Mouse (Mus musculus) right cerebral cortex, postnatal 36 days (tissue): ENCODE data around the gene Nr2f1.

Source experiments
- DNase-seq, 2 experiments: peaks; one replicate each; pipeline ENCODE4 v3.0.0; 2022; ENCODE audit warnings: low spot score in 2 of 2, mixed read lengths in 1 of 2

Gene Nr2f1

DNA sequence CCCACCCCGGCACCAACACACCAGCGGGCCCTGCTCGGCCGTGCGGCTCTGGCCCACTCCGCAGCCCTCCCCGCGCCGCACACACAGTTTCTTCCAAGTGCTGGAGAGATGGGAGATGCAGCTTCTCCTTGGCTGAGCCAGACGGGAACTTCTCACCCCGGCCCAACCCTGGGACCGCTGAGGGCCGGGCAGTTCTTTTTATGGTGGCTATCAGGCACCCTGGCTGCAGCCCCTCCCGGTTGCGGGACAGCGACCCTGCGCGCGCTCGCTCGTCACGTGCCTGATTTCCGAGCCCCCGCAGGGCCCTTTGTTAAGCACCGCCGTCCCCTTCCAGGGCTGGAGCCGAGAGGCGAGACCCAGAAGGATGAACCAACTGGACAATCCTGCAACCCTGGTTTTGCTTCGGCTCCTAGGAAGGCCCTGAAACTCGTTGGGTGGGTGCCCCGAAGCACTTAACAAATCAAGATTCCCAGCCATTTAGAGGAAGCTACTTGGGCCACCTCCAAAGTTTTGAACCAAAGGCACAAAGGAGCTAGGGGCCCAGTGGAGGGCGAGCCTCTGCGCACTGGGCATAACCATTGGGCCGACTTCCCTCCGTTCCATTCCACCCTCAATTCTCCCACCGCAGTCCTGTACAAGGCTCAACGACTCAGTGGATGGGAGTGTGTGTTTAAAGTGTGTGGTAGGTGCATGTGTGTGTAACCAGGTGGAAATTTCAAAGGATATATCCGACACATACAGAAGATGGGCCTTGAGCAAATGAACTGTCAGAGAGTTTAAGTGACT lies 20.1 kb downstream of the Nr2f1 start:
- DNase-seq, result no peak

DNA sequence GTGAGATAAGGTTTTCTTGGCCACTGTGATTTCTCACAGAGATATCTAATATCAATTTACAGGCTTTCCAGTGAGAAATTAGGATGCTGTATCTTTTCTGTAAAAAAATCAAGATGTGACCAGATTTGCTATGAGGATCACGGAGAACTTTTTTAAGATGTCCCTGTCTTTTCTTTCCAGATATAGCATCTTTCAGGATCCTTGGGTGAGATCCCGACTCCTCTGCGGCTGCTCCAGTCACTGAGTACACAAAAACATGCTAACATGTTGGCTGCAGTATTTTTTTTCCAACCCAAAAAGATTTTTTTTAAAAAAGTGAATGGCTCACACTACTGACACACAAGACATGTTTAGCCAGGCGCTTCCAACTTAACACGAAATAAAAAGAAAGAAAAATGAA lies 20.8 kb downstream of the Nr2f1 start:
- DNase-seq, result no peak

DNA sequence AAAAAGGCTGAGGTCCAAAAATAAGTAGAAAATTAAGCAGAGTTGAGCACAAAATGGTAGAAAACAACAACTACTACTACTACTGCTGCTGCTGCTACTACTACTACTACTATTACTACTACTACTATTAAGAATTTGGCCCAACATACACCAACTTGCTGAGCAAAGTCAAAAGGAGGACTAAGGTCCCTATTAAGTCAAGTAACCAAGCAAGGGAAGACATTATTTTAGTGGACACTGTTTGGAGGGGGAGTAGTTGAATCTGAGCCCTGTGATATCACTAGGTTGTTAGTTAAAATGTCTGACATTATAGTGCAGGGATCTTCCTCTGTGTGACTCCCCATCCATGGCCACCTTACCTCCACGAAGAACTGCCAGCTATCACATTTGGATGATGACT lies 21.5 kb downstream of the Nr2f1 start:
- DNase-seq, result no peak

DNA sequence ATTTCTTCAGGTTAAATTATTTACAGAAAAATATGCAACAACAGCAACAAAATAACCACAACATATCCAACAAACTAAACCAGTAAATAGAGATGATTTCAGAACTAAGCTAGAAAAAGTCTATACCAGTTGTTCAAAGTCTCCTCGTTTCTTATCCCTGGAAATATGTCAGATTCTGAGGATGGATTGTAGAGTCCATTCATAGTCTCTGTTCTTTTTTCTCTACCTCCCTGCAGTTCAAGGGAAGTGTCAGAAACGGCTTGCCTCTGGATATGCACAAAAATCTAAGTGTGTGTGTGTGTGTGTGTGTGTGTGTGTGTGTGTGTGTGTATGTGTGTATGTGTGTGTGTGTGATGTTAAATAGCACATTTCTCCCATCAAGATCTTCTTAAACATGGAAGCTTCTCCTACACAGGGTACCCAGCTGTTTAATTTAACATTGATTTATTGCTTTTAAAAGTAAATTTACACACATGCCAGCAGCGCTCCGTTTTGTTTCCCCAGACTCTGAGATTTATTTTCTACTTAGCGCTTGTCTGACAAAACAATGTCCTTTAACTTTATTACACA lies 22.1 kb downstream of the Nr2f1 start:
- DNase-seq, result no peak

DNA sequence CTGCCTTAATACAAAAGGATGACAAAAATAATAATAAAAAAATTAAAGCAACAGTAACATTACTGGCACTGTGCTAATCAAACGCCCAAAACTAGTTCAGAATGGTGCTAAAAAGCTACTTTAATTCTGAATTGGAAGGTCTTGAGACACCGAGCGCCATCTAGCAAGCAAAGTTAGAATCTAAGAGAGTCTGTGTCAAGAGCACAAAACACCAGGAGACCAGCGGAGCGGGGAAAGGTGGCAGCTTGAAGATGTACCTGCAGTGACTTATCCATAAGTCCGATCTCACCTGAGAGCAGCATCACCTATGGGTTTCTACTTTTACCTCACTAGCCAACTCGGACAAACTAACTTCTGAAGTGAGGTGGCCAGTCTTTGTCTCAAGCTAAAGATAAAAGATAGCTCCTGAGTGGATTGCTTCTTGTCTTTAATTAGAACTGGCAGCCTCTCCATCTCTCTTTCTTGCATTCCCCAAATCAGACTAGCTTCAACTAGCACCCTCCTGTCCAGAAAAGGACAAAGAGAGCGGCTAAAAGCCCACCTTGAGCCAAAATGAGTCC lies 23.7 kb downstream of the Nr2f1 start:
- DNase-seq, result peak in 1 of 2 experiments; percentile 57

DNA sequence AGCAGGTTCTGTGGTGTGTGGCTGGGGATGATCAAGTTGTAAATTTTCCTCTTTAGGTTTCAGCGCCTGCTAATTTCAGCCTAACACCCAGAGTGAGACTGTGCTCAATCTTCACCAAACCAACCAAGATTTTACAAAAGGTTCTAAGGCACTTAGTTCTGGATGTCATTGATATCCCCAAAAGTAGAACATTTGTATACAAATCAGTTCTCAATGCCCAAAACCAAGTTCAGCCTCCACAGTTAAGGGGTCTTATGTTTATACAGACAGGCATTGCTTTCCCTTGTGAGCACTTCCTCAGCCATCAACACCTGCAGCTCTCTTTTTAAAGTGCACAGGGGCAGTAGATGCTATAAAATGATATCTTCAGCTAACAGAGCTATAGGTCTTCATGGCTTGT lies 24.7 kb downstream of the Nr2f1 start:
- no peak for DNase-seq

DNA sequence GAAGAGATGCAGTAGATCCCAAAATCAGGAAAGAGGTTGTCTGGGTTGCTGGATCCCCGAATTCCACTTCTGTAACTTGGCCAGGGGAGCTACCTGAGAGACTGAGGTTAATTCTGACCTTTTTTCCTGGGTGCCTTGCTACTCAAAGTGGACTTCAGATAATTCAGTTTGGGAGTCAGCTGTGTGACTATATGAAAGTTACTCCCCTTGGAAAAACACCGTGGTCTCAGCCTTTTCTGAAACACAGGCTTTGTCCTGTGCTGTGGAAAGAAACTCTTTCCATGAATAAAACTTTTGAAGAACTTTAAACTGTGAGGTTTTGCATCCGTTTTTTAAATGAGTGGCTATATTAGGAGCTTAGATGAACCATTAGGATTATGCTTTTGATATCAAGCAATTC lies 25.4 kb downstream of the Nr2f1 start:
- no peak for DNase-seq

DNA sequence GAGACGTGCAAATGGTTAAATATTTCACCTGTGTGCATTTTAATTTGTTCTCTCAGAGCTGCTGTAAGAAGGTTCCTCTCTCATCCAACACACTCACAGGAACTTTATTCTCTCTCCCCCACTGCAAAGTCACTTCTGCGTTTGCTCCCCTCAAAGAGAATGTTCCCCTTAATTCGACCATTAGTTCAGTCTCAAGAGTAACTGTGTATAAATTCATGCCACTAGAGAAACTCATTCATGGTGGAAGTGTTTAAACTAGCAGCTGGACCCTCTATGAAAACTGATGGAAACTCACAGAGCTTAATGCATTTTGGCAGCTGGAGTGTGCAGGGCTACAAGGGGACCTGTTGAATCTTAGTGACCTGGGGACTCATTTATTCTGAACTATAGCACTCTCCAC lies 26.7 kb downstream of the Nr2f1 start:
- DNase-seq, result no peak

DNA sequence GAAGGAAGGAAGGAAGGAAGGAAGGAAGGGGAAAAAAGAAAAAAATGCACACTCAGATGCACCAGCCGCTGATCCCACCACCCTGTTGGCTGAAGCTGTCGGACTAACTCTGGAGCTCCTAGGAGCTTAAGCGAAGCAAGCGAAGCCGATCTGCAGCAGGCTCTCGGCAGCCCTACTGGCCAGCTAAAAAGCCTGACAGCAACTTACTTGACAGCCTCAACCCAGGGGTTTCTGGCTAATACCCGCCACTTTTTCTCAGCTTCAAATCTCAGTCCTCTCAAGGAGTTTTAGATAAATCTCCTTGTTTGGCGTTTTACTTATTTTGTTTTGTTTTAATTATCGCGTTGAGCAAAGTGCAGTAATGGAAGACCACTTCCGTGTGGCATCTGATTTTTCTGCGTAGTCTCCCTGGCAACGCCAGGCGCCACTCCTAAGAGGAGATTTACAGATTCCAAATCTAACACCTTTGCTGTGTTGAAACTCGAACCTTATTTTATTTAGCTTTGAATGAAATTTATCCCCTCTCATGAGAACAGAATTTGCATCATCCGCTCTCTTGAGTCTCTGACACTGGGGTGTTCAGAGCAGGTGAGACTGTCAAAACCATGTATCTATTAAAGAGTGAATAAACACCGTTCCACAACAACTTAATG lies 27.4 kb downstream of the Nr2f1 start:
- DNase-seq, result no peak

DNA sequence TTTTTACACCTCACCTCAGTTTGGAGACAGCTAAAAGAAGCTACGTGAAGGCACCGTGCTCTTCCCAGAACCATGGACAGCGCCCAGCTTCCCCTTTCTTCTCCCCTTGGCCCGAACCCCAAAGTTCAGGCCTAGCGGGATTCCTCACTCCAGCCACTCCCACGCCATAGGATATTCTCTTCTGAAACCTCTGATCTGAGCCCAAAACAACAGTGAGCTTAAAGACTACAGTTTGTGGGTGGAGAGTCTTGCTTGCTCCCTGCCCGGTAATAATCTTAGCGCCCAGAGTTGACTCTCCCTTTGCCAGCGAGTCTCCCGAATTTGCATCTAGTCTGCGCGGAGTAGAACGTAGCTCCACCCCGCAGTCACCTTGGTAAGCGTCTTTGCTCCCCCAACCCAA lies 28.2 kb downstream of the Nr2f1 start:
- no peak for DNase-seq

DNA sequence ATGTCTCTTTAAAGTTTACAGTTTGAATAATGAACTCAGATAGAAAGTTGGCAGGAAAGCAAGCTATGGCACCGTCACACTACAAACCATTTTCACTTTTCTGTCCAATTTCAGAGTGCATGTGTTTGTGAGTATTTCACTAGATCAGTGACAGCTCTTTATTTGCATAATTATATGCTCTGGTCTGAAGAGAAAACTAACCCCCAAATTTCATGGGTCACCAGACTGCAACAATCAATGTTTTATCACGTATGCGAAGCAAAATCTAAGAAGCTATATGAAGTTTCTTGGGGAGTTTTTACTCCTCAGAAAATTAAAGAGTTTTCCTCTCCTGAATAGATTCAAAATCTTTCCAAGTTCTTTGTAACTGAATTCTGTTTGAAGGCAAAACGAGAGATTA lies 31.4 kb downstream of the Nr2f1 start:
- no peak for DNase-seq

DNA sequence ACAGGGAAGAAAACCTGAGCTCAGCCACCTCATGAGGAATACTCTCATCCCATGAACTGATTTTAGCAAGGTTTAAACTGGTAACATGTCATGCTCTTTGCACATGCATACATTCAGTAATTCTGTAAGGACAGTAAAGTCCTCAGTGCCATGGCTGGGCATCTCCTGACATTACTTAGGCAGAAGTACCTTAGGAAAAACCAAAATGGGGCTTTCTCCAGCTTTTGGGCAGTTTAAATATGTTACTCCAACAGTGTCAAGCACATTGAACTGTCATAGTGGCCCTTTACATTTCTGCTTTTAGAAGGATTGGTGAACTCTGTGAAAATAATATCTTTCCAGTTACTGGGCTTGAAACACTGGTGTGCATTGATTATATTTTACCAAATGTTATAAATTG lies 34.6 kb downstream of the Nr2f1 start:
- DNase-seq, result no peak

DNA sequence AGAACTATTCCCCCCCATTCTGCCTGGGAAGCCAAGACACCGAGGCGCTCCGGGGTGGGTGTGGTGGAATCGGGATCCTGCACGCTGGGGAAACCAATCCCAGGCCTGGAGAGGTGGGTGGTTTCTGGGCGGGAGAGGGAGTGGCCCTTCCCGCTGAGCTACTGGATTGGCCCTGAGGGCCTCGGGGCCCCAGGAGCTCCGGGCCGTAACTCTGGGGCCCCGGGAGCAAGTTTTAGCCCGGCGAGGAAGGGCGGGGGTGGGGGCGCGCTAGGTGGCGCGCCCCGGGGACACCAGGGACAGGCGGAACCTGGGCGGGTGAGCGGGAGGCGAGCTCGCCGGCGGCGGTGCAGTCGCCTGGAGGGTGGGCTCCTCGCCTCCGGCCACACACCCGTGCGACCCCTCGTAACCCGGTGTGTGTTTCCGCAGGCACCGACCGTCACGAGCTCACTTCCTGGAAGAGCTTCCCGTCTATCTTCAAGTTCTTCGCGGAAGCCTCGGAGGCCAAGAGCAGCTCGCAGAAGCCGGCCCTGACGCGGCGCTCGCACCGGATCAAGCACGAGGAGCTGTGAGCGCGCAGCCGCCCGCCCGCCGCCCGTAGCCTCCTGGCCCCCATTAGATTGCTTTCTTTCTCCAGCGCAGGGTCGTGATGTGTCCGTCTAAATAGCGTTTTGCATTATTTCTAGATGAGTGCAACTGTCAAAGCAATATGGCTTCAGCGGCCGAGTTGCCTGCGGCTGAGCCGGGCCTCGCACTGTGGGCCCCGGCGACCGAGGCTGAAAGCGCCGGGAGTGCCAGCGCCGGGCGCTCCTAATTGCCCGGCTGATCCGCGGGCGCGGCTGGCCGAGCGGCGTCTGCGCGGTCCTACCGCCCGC lies 36.2 kb downstream of the Nr2f1 start:
- peak; percentile 69 to 80 for DNase-seq

DNA sequence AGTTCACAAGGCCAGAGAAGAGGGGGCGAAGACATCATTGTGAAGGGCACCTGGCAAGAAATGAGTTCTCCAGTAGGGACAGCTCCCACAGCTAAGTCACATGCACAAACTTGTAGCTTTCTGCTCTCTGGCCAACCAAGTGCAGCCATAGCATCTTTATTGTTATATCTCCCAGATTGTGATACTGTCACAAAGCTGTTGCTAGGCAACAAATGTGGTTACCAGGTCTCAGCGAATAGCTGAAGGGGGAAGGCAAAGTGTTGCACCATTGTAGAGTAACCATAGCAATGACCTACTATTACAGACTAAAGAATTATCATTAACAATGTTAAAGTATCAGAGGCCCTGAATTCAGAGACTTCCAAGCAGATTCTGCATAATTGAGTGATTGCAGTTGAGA lies 37.4 kb downstream of the Nr2f1 start:
- no peak for DNase-seq

DNA sequence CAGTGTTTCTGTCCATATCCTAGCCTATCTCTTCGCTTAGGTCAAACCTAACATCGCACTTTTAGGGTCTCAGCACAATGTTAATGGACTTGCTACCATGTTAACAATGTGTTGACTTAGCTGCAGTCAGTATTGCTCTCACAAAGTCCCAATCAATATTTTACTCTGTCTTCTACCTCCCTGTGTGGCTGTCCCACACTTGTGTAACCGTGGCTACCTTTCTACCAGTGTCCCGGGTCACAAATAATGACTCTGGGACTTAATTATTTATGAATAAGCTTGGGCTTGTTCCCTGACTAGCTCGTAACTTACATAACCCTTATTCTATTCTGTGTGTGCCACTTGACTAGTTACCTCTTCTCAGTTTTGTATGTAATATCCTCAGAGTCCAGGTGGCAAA lies 42.1 kb downstream of the Nr2f1 start:
- no peak for DNase-seq
